In the genomic region with DNA sequence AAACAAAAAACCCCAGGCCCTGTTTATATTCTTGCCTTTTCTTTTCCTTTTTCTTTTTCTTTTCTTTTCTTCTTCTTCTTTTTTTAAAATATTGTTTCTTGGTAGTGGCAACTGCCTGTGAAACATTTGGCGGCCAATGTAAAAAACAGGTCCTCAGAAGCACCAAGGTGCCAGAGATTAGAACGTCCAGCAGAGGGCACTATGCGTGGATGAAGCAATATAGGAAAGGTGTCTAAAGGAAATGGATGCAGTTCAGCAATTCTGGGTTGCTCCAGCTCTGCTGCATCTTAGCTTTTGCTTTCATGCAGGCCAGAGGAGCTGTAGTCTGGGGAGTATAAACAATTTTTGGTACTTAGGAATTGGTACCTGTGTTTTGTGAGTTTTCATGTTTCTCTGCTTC, we compare ENCODE assay signal across 10 mouse cellular contexts. TPM values are rescaled to one million over a fixed set of nuclear protein-coding genes. Genes with fewer than 3 reads are reported as not detected.
DNase-seq lines count a peak whose midpoint lies in the region; ATAC-seq lines count a peak whose summit lies in the region.
"Had no signal": no experiment of that assay in that cellular context is flagged by ENCODE, and none has a peak within 500 bp of the region (broad histone marks: within the 10 kb centered on the region; RNA-seq: fewer than 3 reads in every experiment).

No protein-coding gene starts in this region.

- ATAC-seq in hindbrain, embryonic 12.5 days (ENCODE audit: low FRiP score) = no peak
- ATAC-seq in neural tube, embryonic 11.5 days (ENCODE audit: insufficient read depth, low FRiP score, low TSS enrichment) = no peak
- no peak for ATAC-seq in forebrain, embryonic 11.5 days (replicated peaks; ENCODE audit: low FRiP score)

- no peaks in the 10 kb centered on the region for H3K4me1 ChIP-seq in hindbrain, embryonic 10.5 days (replicated peaks)
- no peaks in the 10 kb centered on the region for H3K4me1 ChIP-seq in hindbrain, embryonic 12.5 days
- H3K4me1 ChIP-seq in embryonic facial prominence, embryonic 10.5 days = no peaks in the 10 kb centered on the region
- no peaks in the 10 kb centered on the region for H3K4me1 ChIP-seq in neural tube, embryonic 11.5 days (ENCODE audit: control insufficient read depth, insufficient read depth, low read length)
- no peaks in the 10 kb centered on the region for H3K4me1 ChIP-seq in forebrain, embryonic 11.5 days (replicated peaks; ENCODE audit: control insufficient read depth, insufficient read depth, low read length)
- H3K4me1 ChIP-seq: embryonic facial prominence, embryonic 12.5 days had no signal

- H3K9ac ChIP-seq in hindbrain, embryonic 12.5 days = no peak overlapping the region
- no peak overlapping the region for H3K9ac ChIP-seq in neural tube, embryonic 11.5 days (ENCODE audit: low read length)
- no peak overlapping the region for H3K9ac ChIP-seq in forebrain, embryonic 11.5 days (ENCODE audit: low read length)
- H3K9ac ChIP-seq: embryonic facial prominence, embryonic 12.5 days had no signal

- no peaks in the 10 kb centered on the region for H3K27me3 ChIP-seq in hindbrain, embryonic 10.5 days (ENCODE audit: insufficient read depth, poor library complexity, severe bottlenecking)
- H3K27me3 ChIP-seq in hindbrain, embryonic 12.5 days = no peaks in the 10 kb centered on the region
- H3K27me3 ChIP-seq in embryonic facial prominence, embryonic 10.5 days (replicated peaks; ENCODE audit: low read depth, poor library complexity, severe bottlenecking) = no peaks in the 10 kb centered on the region
- no peaks in the 10 kb centered on the region for H3K27me3 ChIP-seq in neural tube, embryonic 11.5 days (ENCODE audit: control insufficient read depth, insufficient read depth, low read length)
- H3K27me3 ChIP-seq in forebrain, embryonic 11.5 days (ENCODE audit: control insufficient read depth, insufficient read depth, low read length) = no peaks in the 10 kb centered on the region
- H3K27me3 ChIP-seq: embryonic facial prominence, embryonic 12.5 days had no signal

- H3K4me3 ChIP-seq in hindbrain, embryonic 10.5 days = no peak overlapping the region
- H3K4me3 ChIP-seq in hindbrain, embryonic 12.5 days = no peak overlapping the region
- no peak overlapping the region for H3K4me3 ChIP-seq in embryonic facial prominence, embryonic 10.5 days
- no peak overlapping the region for H3K4me3 ChIP-seq in neural tube, embryonic 11.5 days (ENCODE audit: low read depth, low read length)
- no peak overlapping the region for H3K4me3 ChIP-seq in forebrain, embryonic 11.5 days (ENCODE audit: low read depth, low read length)
- H3K4me3 ChIP-seq: embryonic facial prominence, embryonic 12.5 days had no signal

- WGBS in hindbrain, embryonic 10.5 days = 24% methylated on average over 3 of the region's 3 CpGs
- 25% methylated on average over 3 of the region's 3 CpGs for WGBS in hindbrain, embryonic 12.5 days
- 21% methylated on average over 3 of the region's 3 CpGs for WGBS in embryonic facial prominence, embryonic 10.5 days
- WGBS in neural tube, embryonic 11.5 days = 19% methylated on average over 3 of the region's 3 CpGs
- 17% methylated on average over 3 of the region's 3 CpGs for WGBS in forebrain, embryonic 11.5 days

- DNase-seq in hindbrain, embryonic 10.5 days (ENCODE audit: low spot score) = peak; percentile 35
- peak; percentile 61 to 62 for DNase-seq in B cell, adult 2 months
- peak; percentile 55 for DNase-seq in R1 (ENCODE audit: low read depth, low spot score)
- DNase-seq in embryonic facial prominence, embryonic 10.5 days (ENCODE audit: low spot score) = peak; percentile 25
- DNase-seq in layer of hippocampus, adult 9-10 months (ENCODE audit: low spot score) = peak; percentile 17
- DNase-seq in neural tube, embryonic 11.5 days (ENCODE audit: low spot score) = peak; percentile 35
- DNase-seq in forebrain, embryonic 11.5 days (ENCODE audit: low spot score) = no peak

- H3K36me3 ChIP-seq in hindbrain, embryonic 10.5 days = no peaks in the 10 kb centered on the region
- no peaks in the 10 kb centered on the region for H3K36me3 ChIP-seq in hindbrain, embryonic 12.5 days
- no peaks in the 10 kb centered on the region for H3K36me3 ChIP-seq in embryonic facial prominence, embryonic 10.5 days (replicated peaks)
- H3K36me3 ChIP-seq in neural tube, embryonic 11.5 days (ENCODE audit: control insufficient read depth, insufficient read depth, low read length) = no peaks in the 10 kb centered on the region
- no peaks in the 10 kb centered on the region for H3K36me3 ChIP-seq in forebrain, embryonic 11.5 days (ENCODE audit: control insufficient read depth, insufficient read depth, low read length)
- H3K36me3 ChIP-seq: embryonic facial prominence, embryonic 12.5 days had no signal

- H3K27ac ChIP-seq in hindbrain, embryonic 10.5 days = no peak overlapping the region
- no peak overlapping the region for H3K27ac ChIP-seq in hindbrain, embryonic 12.5 days
- H3K27ac ChIP-seq in embryonic facial prominence, embryonic 10.5 days (replicated peaks) = no peak overlapping the region
- H3K27ac ChIP-seq in neural tube, embryonic 11.5 days (ENCODE audit: low read depth, low read length) = no peak overlapping the region
- H3K27ac ChIP-seq in forebrain, embryonic 11.5 days (ENCODE audit: low read depth, low read length) = no peak overlapping the region
- H3K27ac ChIP-seq: embryonic facial prominence, embryonic 12.5 days had no signal

- no peak overlapping the region for H3K4me2 ChIP-seq in hindbrain, embryonic 12.5 days (replicated peaks)
- no peak overlapping the region for H3K4me2 ChIP-seq in neural tube, embryonic 11.5 days (ENCODE audit: low read depth)
- no peak overlapping the region for H3K4me2 ChIP-seq in forebrain, embryonic 11.5 days (ENCODE audit: low read depth, low read length, severe bottlenecking)
- H3K4me2 ChIP-seq: embryonic facial prominence, embryonic 12.5 days had no signal

- H3K9me3 ChIP-seq in hindbrain, embryonic 10.5 days = no peaks in the 10 kb centered on the region
- no peaks in the 10 kb centered on the region for H3K9me3 ChIP-seq in hindbrain, embryonic 12.5 days (replicated peaks)
- H3K9me3 ChIP-seq in embryonic facial prominence, embryonic 10.5 days = no peaks in the 10 kb centered on the region
- H3K9me3 ChIP-seq in neural tube, embryonic 11.5 days (ENCODE audit: control insufficient read depth, low read length) = no peaks in the 10 kb centered on the region
- H3K9me3 ChIP-seq in forebrain, embryonic 11.5 days (ENCODE audit: control insufficient read depth, low read length) = no peaks in the 10 kb centered on the region
- H3K9me3 ChIP-seq: embryonic facial prominence, embryonic 12.5 days had no signal

RNA-seq across cellular contexts. Expression of a gene that starts 9.2 kb away (rescaled TPM):
- not detected in 2 replicates for polyA plus RNA-seq in hindbrain, embryonic 10.5 days (2016; fragmentation: Nextera tagmentation; extraction: Ambion mirVana)
- polyA plus RNA-seq in hindbrain, embryonic 12.5 days (2016; fragmentation: Nextera tagmentation; extraction: Ambion mirVana) = not detected in 2 replicates
- not detected in 2 replicates for polyA plus RNA-seq in embryonic facial prominence, embryonic 10.5 days (2016; fragmentation: Nextera tagmentation; extraction: Ambion mirVana)
- not detected in 2 replicates for polyA plus RNA-seq in neural tube, embryonic 11.5 days (2014; fragmentation: Nextera tagmentation; extraction: Ambion mirVana)
- polyA plus RNA-seq in forebrain, embryonic 11.5 days (2014; fragmentation: Nextera tagmentation; extraction: Ambion mirVana) = not detected in 2 replicates
- polyA plus RNA-seq: embryonic facial prominence, embryonic 12.5 days; stomach, embryonic 14.5 days had no signal

RNA-seq across cellular contexts. Expression of a gene that starts 11.4 kb away (rescaled TPM):
- polyA plus RNA-seq in hindbrain, embryonic 10.5 days (2016; fragmentation: Nextera tagmentation; extraction: Ambion mirVana) = 19.4 and 24.3 TPM in 2 replicates
- 21.1 and 22.1 TPM in 2 replicates for polyA plus RNA-seq in hindbrain, embryonic 12.5 days (2016; fragmentation: Nextera tagmentation; extraction: Ambion mirVana)
- polyA plus RNA-seq in embryonic facial prominence, embryonic 10.5 days (2016; fragmentation: Nextera tagmentation; extraction: Ambion mirVana) = 28.7 and 29.0 TPM in 2 replicates
- polyA plus RNA-seq in neural tube, embryonic 11.5 days (2014; fragmentation: Nextera tagmentation; extraction: Ambion mirVana) = 21.8 and 21.9 TPM in 2 replicates
- 25.4 and 26.4 TPM in 2 replicates for polyA plus RNA-seq in forebrain, embryonic 11.5 days (2014; fragmentation: Nextera tagmentation; extraction: Ambion mirVana)
